Comparison of ENCODE assay signal across 10 mouse cellular contexts in the genomic region with DNA sequence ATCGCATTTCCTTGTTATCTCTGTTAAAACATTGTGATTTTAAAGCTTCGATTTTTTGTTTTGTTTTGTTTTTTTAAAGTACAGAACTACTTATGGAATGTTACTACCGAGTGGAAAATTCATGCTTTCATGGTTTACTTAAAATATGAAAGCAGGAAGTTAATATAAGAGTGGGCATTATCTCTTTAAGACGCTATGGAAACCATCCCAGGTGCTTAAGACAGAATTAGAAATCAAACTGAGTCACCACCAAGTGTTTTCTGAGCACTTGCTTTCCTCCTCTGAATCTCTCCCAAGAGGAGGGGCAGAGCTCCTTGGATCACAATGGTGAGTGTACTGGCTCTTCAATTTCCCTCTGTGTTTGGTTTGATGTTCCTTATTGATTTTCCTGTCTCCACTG. TPM values are rescaled to one million over a fixed set of nuclear protein-coding genes. Genes with fewer than 3 reads are reported as not detected.
DNase-seq lines count a peak whose midpoint lies in the region; ATAC-seq and TF ChIP-seq lines count a peak whose summit lies in the region.
"Had no signal": no experiment of that assay in that cellular context is flagged by ENCODE, and none has a peak within 500 bp of the region (broad histone marks: within the 10 kb centered on the region; RNA-seq: fewer than 3 reads in every experiment).

No protein-coding gene starts in this region.

- TF ChIP-seq POLR2A in lung, adult 2 months (IDR thresholded peaks at IDR 0.05; ENCODE audit: borderline replicate concordance, extremely low read depth, low read depth, low read length): no peak

- H3K4me3 ChIP-seq in gastrocnemius, adult 2 months: peak overlapping the region; percentile 90
- 0 out of 2 replicates have a peak overlapping the region, but pooled peaks have one; percentile 80 for H3K4me3 ChIP-seq in lung, postnatal 0 days (ENCODE audit: low read depth, low read length)
- H3K4me3 ChIP-seq in lung, adult 2 months (replicated peaks; ENCODE audit: extremely low read depth, low read depth, low read length): no peak overlapping the region
- peak overlapping the region; percentile 88 for H3K4me3 ChIP-seq in midbrain, embryonic 15.5 days

- H3K36me3 ChIP-seq in lung, postnatal 0 days (ENCODE audit: insufficient read depth, low read length): no peaks in the 10 kb centered on the region
- no peaks in the 10 kb centered on the region for H3K36me3 ChIP-seq in midbrain, embryonic 15.5 days (replicated peaks)

- H3K9ac ChIP-seq in lung, postnatal 0 days (replicated peaks; ENCODE audit: low read depth): no peak overlapping the region
- H3K9ac ChIP-seq in midbrain, embryonic 15.5 days: no peak overlapping the region

- no peaks in the 10 kb centered on the region; the same call in 1 of the 2 replicates for H3K9me3 ChIP-seq in lung, postnatal 0 days (ENCODE audit: low read length)
- no peaks in the 10 kb centered on the region for H3K9me3 ChIP-seq in midbrain, embryonic 15.5 days

- no peak for ATAC-seq in lung, postnatal 0 days
- ATAC-seq in midbrain, embryonic 15.5 days (replicated peaks): no peak

- 76% methylated on average over 4 of the region's 4 CpGs for WGBS in lung, postnatal 0 days
- 64% methylated on average over 4 of the region's 4 CpGs for WGBS in lung, adult 2 months
- WGBS in midbrain, embryonic 15.5 days: 92% methylated on average over 4 of the region's 4 CpGs

- no peak for TF ChIP-seq CTCF in gastrocnemius, adult 2 months (IDR thresholded peaks at IDR 0.05)
- no peak for TF ChIP-seq CTCF in lung, postnatal 0 days (IDR thresholded peaks at IDR 0.05)
- TF ChIP-seq CTCF in lung, adult 2 months (IDR thresholded peaks at IDR 0.05; ENCODE audit: insufficient read depth, low read length): no peak

- no peaks in the 10 kb centered on the region for H3K27me3 ChIP-seq in lung, postnatal 0 days (replicated peaks; ENCODE audit: insufficient read depth, low read length)
- H3K27me3 ChIP-seq in midbrain, embryonic 15.5 days (replicated peaks): no peaks in the 10 kb centered on the region
- H3K27me3 ChIP-seq: Patski had no signal

- intact Hi-C loops in gastrocnemius, adult 2 months (cut with DNase I): no loop called here

- no peak for TF ChIP-seq EP300 in lung, postnatal 0 days (IDR thresholded peaks at IDR 0.05)

- no peak for DNase-seq in gastrocnemius, adult 2 months
- no peak for DNase-seq in gastrocnemius, postnatal 10 days
- peak; percentile 4 for DNase-seq in lung, postnatal 0 days (ENCODE audit: low spot score)
- DNase-seq in lung, adult 2 months: no peak
- peak; percentile 26 for DNase-seq in adipocyte (ENCODE audit: low spot score)
- DNase-seq in natural killer cell, adult 2 months (ENCODE audit: low spot score in 2 of 2): no peak
- DNase-seq in thymus, adult 18-20 months: no peak

- H3K4me1 ChIP-seq in lung, postnatal 0 days (ENCODE audit: insufficient read depth, low read depth, low read length): no peaks in the 10 kb centered on the region; the same call in 1 of the 2 replicates
- no peaks in the 10 kb centered on the region; the same call in 1 of the 2 replicates for H3K4me1 ChIP-seq in lung, adult 2 months (ENCODE audit: control insufficient read depth, insufficient read depth, low read length)
- H3K4me1 ChIP-seq in midbrain, embryonic 15.5 days: peaks cover 8% of the 10 kb centered on the region

- H3K27ac ChIP-seq in gastrocnemius, adult 2 months: peak overlapping the region; percentile 90; the same call in 1 of the 2 replicates
- H3K27ac ChIP-seq in lung, postnatal 0 days (ENCODE audit: low read length): no peak overlapping the region
- no peak overlapping the region for H3K27ac ChIP-seq in midbrain, embryonic 15.5 days

- H3K4me2 ChIP-seq in lung, postnatal 0 days (replicated peaks; ENCODE audit: low read depth, low read length): no peak overlapping the region; the same call in 1 of the 2 replicates
- H3K4me2 ChIP-seq in midbrain, embryonic 15.5 days: no peak overlapping the region

RNA-seq across cellular contexts. Expression of gene Zfp729b, which starts 0.6 kb away (rescaled TPM):
- total RNA-seq in gastrocnemius, adult 2 months (2021): 1 to 10 TPM; 2.4 to 3.4 TPM
- total RNA-seq in gastrocnemius, postnatal 10 days (2021): 1 to 10 TPM; 3.3 to 3.7 TPM
- 2.9 and 3.4 TPM in 2 replicates for polyA plus RNA-seq in lung, postnatal 0 days (2015; fragmentation: Nextera tagmentation; extraction: Ambion mirVana)
- 0.40 and 0.63 TPM in 2 replicates for polyA plus RNA-seq in lung, adult 2 months (2012; rRNA removed)
- 4.7 and 4.9 TPM in 2 replicates for polyA plus RNA-seq in midbrain, embryonic 15.5 days (2015; fragmentation: Nextera tagmentation; extraction: Ambion mirVana)

RNA-seq across cellular contexts. Expression of gene Gm49345, which starts 27.5 kb away (rescaled TPM):
- 1 to 10 TPM in 1 of 2 experiments, under 1 TPM in 1; 0.13 to 1.6 TPM for total RNA-seq in gastrocnemius, adult 2 months (2021)
- 1 to 10 TPM in 1 of 2 experiments, under 1 TPM in 1; 0.70 to 1.8 TPM for total RNA-seq in gastrocnemius, postnatal 10 days (2021)
- not detected in 2 replicates for polyA plus RNA-seq in lung, postnatal 0 days (2015; fragmentation: Nextera tagmentation; extraction: Ambion mirVana)
- polyA plus RNA-seq in lung, adult 2 months (2012; rRNA removed): 0.34 and 0.45 TPM in 2 replicates
- 0.26 TPM in 1 of 2 replicates, not detected in the other for polyA plus RNA-seq in midbrain, embryonic 15.5 days (2015; fragmentation: Nextera tagmentation; extraction: Ambion mirVana)
- polyA plus RNA-seq: stomach, embryonic 14.5 days had no signal

RNA-seq across cellular contexts. Expression of gene Zfp729a, which starts 27.5 kb away (rescaled TPM):
- 1 to 10 TPM; 3.6 to 3.7 TPM for total RNA-seq in gastrocnemius, adult 2 months (2021)
- 1 to 10 TPM; 3.9 to 5.2 TPM for total RNA-seq in gastrocnemius, postnatal 10 days (2021)
- polyA plus RNA-seq in lung, postnatal 0 days (2015; fragmentation: Nextera tagmentation; extraction: Ambion mirVana): 1.9 and 2.4 TPM in 2 replicates
- polyA plus RNA-seq in lung, adult 2 months (2012; rRNA removed): 0.68 and 1.0 TPM in 2 replicates
- 3.1 and 3.6 TPM in 2 replicates for polyA plus RNA-seq in midbrain, embryonic 15.5 days (2015; fragmentation: Nextera tagmentation; extraction: Ambion mirVana)

RNA-seq across cellular contexts. Expression of gene Zfp748, which starts 56.5 kb away (rescaled TPM):
- total RNA-seq in gastrocnemius, adult 2 months (2021): 1 to 10 TPM; 2.3 TPM
- 1 to 10 TPM; 3.3 to 4.6 TPM for total RNA-seq in gastrocnemius, postnatal 10 days (2021)
- polyA plus RNA-seq in lung, postnatal 0 days (2015; fragmentation: Nextera tagmentation; extraction: Ambion mirVana): 5.5 and 6.7 TPM in 2 replicates
- polyA plus RNA-seq in lung, adult 2 months (2012; rRNA removed): 3.0 and 4.5 TPM in 2 replicates
- polyA plus RNA-seq in midbrain, embryonic 15.5 days (2015; fragmentation: Nextera tagmentation; extraction: Ambion mirVana): 13.4 and 14.7 TPM in 2 replicates

Comparison
In these comparisons a context has a peak if more than half of its experiments do, and no peak if none do; other contexts are left out.
1. DNase-seq: peak in lung, postnatal 0 days (single experiment) and adipocyte (single experiment); none in gastrocnemius, adult 2 months (single experiment), gastrocnemius, postnatal 10 days (single experiment), lung, adult 2 months (single experiment), natural killer cell, adult 2 months (0 of 2) and thymus, adult 18-20 months (0 of 2).